Mouse (Mus musculus): ENCODE measurements at regions not wholly inside any gene's neighbourhood (a gene's known extent, or its start where the extent isn't known, plus 50 kb on each side); places are given as distances from the start of the nearest gene placed in this dataset.

DNA sequence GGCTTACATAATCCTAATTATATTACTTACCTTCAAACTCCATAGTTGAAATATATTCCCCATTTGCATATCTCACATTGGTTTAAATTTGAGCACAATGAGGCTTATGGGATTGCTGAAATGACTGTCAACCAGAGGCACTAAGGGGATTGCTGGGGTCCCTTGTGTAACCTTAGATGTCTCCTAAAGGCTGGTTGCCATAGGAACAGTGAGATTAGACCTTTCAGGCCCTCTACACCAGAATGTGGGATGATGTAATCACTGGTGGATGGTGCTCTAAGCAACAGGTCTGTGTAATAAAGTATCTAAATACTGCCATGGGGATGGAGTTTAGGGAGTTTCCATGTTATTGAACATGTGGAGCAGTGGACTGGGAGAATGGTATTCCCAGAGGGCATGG lies 210.0 kb upstream of the Stac start:
- TF ChIP-seq POLR2A (IDR thresholded peaks at IDR 0.05; ENCODE audit: low read depth, low read length) (no peak), CTCF (conservative IDR thresholded peaks at IDR 0.05; ENCODE audit: insufficient read depth, insufficient read length, low read depth, low read length) (no peak)
